Mouse (Mus musculus): ENCODE measurements around the gene Slc39a11. TPM values are rescaled to one million over a fixed set of nuclear protein-coding genes. Genes with fewer than 3 reads are reported as not detected.

Slc39a11 gene
- total and polyA plus RNA-seq, 3 experiments = 43.2 to 54.4 (median 51.0) TPM

DNA sequence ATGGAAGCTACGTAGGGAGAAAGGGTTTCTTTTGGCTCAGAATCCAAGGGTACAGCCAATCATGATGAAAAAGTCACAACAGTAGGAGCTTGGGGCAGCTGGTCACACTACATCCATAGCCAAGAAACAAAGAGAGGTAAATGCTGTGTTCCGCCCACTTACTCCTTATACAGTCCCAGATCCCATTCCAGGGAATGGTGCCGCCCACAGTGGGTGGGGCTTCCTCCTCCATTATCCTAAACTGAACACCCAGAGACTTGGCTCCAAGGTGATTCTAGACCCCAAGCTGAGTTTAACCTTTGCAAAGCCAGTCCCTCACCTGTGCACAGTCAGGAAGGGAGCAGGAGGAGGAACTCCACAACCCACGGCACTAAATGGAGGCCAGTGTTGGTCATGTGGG lies 72.7 kb downstream of the Slc39a11 start:
- TF ChIP-seq MAFK (IDR thresholded peaks at IDR 0.05; ENCODE audit: insufficient replicate concordance, low read length) (no peak), ZKSCAN1 (IDR thresholded peaks at IDR 0.05; ENCODE audit: borderline replicate concordance, low read depth, low read length) (no peak), TCF12 (IDR thresholded peaks at IDR 0.05; ENCODE audit: low read depth, low read length) (no peak), HCFC1 (IDR thresholded peaks at IDR 0.05; ENCODE audit: low read depth, low read length) (no peak), JUND (conservative IDR thresholded peaks at IDR 0.05; ENCODE audit: low read depth, low read length) (no peak), KAT2A (IDR thresholded peaks at IDR 0.05; ENCODE audit: insufficient replicate concordance, low read length) (no peak), CHD1 (IDR thresholded peaks at IDR 0.05; ENCODE audit: low read depth, low read length) (no peak)
- DNase-seq (ENCODE audit: extremely low read depth) = no peak
- Histone ChIP-seq H3K27me3 (replicated peaks) (no peaks in the 10 kb centered on the region), H3K4me3 (replicated peaks in 1 of 3; ENCODE audit: low read depth in 2 of 3, low read length in 2 of 3, poor library complexity in 1 of 3) (no peak overlapping the region), H3K27ac (ENCODE audit: insufficient read depth, low read depth) (no peak overlapping the region), H3K79me2 (replicated peaks; ENCODE audit: control insufficient read depth, extremely low read depth, insufficient read depth, poor library complexity, severe bottlenecking) (no peaks in the 10 kb centered on the region), H3K9me3 (replicated peaks; ENCODE audit: low read length) (no peaks in the 10 kb centered on the region), H3K4me2 (ENCODE audit: insufficient read depth, low read depth, poor library complexity, severe bottlenecking) (no peak overlapping the region), H3K4me1 (ENCODE audit: control insufficient read depth in 1 of 2, insufficient read depth in 2 of 2) (peaks cover 0 to 5% of the 10 kb centered on the region in 2 experiments; a peak in 2 of 4 replicates), H3K9ac (ENCODE audit: insufficient read depth, low read depth) (no peak overlapping the region), H3K36me3 (replicated peaks in 1 of 2; ENCODE audit: control insufficient read depth in 1 of 2, insufficient read depth in 1 of 2, low read length in 1 of 2) (no peaks in the 10 kb centered on the region)
- dilution Hi-C loops (cut with MboI; ENCODE audit: extremely low pct_ligation_motif_present, extremely low pct_unique_long_range_greater_than_20kb, low sequenced_read_pairs) (no loop called here), in situ Hi-C loops (cut with MboI; ENCODE audit: low pct_ligation_motif_present, low pct_unique_long_range_greater_than_20kb, low sequenced_read_pairs) (no loop called here)

DNA sequence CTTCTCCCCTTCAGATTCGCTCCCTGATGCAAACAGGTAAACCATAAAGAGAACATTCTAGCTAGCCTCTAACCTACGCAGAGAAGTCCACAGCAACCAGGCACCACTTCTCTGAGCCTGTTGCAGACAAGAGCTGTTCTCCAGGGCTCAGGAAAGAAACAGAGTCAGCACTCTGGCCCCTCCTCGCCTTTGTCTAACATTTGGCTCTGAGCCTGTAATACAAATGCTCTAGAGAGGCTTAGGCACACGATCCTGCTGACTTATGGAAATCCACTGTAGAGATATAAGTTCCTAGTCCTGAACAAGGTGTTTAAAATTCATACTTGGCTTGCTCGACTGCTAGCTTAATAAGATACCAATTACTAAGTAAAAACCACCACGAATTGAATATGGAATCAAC lies 77.2 kb downstream of the Slc39a11 start:
- in situ Hi-C loops (cut with MboI; ENCODE audit: low pct_ligation_motif_present, low pct_unique_long_range_greater_than_20kb, low sequenced_read_pairs) (no loop called here), dilution Hi-C loops (cut with MboI; ENCODE audit: extremely low pct_ligation_motif_present, extremely low pct_unique_long_range_greater_than_20kb, low sequenced_read_pairs) (no loop called here)
- no peak overlapping the region for H3K4me3 ChIP-seq (replicated peaks in 1 of 3; ENCODE audit: low read depth in 2 of 3, low read length in 2 of 3, poor library complexity in 1 of 3)
- no peaks in the 10 kb centered on the region for H3K79me2 ChIP-seq (replicated peaks; ENCODE audit: control insufficient read depth, extremely low read depth, insufficient read depth, poor library complexity, severe bottlenecking)
- H3K27me3 ChIP-seq (replicated peaks) = no peaks in the 10 kb centered on the region
- H3K27ac ChIP-seq (ENCODE audit: insufficient read depth, low read depth) = no peak overlapping the region
- H3K4me1 ChIP-seq (ENCODE audit: control insufficient read depth in 1 of 2, insufficient read depth in 2 of 2) = peaks cover 0 to 8% of the 10 kb centered on the region in 2 experiments; a peak in 2 of 4 replicates
- TF ChIP-seq KAT2A (IDR thresholded peaks at IDR 0.05; ENCODE audit: insufficient replicate concordance, low read length) (no peak), MEF2A (IDR thresholded peaks at IDR 0.05; ENCODE audit: borderline replicate concordance, low read depth, low read length) (no peak), ZNF384 (IDR thresholded peaks at IDR 0.05; ENCODE audit: low read depth, low read length) (no peak), MAZ (IDR thresholded peaks at IDR 0.05; ENCODE audit: low read depth, low read length) (no peak), CHD2 (IDR thresholded peaks at IDR 0.05; ENCODE audit: low read length) (no peak), TBP (conservative IDR thresholded peaks at IDR 0.05; ENCODE audit: low read depth, low read length) (no peak), TCF12 (IDR thresholded peaks at IDR 0.05; ENCODE audit: low read depth, low read length) (no peak), ELF1 (IDR thresholded peaks at IDR 0.05; ENCODE audit: low read depth, low read length) (no peak), JUN (IDR thresholded peaks at IDR 0.05; ENCODE audit: insufficient read depth, low read depth, low read length) (no peak), MAX (IDR thresholded peaks at IDR 0.05; ENCODE audit: low read length) (no peak), EP300 (IDR thresholded peaks at IDR 0.05; ENCODE audit: low read length) (no peak), HCFC1 (IDR thresholded peaks at IDR 0.05; ENCODE audit: low read depth, low read length) (no peak), ZC3H11A (IDR thresholded peaks at IDR 0.05; ENCODE audit: low read depth, low read length) (no peak), MXI1 (IDR thresholded peaks at IDR 0.05; ENCODE audit: low read depth, low read length) (no peak), ZKSCAN1 (IDR thresholded peaks at IDR 0.05; ENCODE audit: borderline replicate concordance, low read depth, low read length) (no peak), MAFK (IDR thresholded peaks at IDR 0.05; ENCODE audit: insufficient replicate concordance, low read length) (no peak), MYC (IDR thresholded peaks at IDR 0.05; ENCODE audit: low read depth, low read length) (no peak), CHD1 (IDR thresholded peaks at IDR 0.05; ENCODE audit: low read depth, low read length) (no peak)
- no peak for DNase-seq (ENCODE audit: extremely low read depth)
- no peak overlapping the region for H3K9ac ChIP-seq (ENCODE audit: insufficient read depth, low read depth)
- H3K36me3 ChIP-seq (replicated peaks in 1 of 2; ENCODE audit: control insufficient read depth in 1 of 2, insufficient read depth in 1 of 2, low read length in 1 of 2) = no peaks in the 10 kb centered on the region
- no peaks in the 10 kb centered on the region for H3K9me3 ChIP-seq (replicated peaks; ENCODE audit: low read length)
- H3K4me2 ChIP-seq (ENCODE audit: insufficient read depth, low read depth, poor library complexity, severe bottlenecking) = no peak overlapping the region

Data from CH12.LX (cell line).